Mouse (Mus musculus): ENCODE data around the gene Pdcd11.

DNA sequence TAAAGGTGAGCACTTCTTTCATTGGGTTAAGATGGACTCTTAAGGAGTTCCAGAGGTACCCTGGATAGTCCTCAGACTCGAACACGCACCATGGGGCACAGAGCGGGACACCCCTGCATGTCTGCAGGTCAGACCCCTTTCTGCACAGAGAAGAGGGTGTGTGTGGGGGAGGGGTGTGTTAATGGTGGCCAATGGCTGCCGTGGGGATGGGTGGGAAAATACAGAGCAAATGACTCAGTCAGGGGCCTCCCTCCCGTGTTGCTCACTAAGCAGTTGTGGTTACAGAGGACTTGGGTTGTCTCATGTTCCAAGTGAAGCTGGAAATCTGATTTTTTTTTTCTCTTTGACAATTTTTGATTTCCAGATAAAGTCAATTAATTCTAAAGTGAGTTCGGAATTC, 51.9 kb downstream of the Pdcd11 start:
- TF ChIP-seq CTCF (IDR thresholded peaks at IDR 0.05; ENCODE audit: low read depth), result no peak
- TF ChIP-seq EP300 (IDR thresholded peaks at IDR 0.05; ENCODE audit: low read depth), result no peak

Measured in liver, postnatal 0 days (tissue).